Mouse (Mus musculus): ENCODE data around the gene 2510039O18Rik. TPM values are rescaled to one million over a fixed set of nuclear protein-coding genes. Genes with fewer than 3 reads are reported as not detected.

The 2510039O18Rik gene
- total RNA-seq, 2 experiments from 2014 or later: 39.4 to 42.1 TPM

- ATAC-seq (ENCODE audit: poor library complexity, severe bottlenecking): peak; percentile 71
Measured at GRCm38 (mm10) chr4:147936331-147936954, 4.3 kb upstream of the 2510039O18Rik start, which contains the start of gene Plod1. TSS of gene Plod1 (minus strand) at chr4:147936767.

DNA sequence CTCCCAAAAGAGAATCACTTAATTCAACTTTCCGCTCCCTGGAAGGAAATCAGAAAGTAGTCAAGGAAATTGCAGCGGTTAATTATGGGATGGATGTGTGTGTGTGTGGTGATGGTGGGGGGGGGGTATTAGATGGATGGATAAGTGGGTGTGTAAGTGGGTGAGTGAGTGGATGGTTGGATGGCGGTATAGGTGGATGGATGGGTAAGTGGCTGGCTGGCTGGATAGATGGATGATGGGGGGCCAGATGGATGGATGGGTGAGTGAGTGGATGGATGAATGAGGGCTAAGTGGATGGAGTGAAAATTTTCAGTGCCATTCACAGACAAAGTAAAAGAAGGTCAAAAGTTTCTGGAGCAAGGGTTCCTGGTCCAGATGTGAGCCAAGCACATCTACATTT, 3.7 kb upstream of the 2510039O18Rik start:
- ATAC-seq (ENCODE audit: poor library complexity, severe bottlenecking): no peak

DNA sequence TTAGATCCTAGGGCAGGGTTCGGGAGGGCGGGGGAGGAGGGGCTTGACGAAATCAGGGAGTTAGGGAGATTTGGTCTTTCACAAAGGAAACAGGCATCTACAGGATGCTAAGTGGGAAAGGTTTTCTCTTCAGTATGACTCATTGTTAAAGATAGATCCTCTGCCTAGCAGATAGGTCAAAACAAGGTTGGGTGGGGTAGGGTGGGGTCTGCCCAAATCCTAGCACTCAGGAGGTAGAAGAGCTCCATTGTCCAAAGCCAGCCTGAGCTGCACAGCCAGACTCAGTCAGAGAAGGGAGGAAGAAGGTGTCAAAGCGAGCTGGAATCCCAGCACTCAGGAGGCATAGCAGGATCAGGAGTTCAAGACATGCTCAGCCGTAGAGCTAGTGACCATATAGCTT, 3.2 kb upstream of the 2510039O18Rik start:
- no peak for ATAC-seq (ENCODE audit: poor library complexity, severe bottlenecking)

DNA sequence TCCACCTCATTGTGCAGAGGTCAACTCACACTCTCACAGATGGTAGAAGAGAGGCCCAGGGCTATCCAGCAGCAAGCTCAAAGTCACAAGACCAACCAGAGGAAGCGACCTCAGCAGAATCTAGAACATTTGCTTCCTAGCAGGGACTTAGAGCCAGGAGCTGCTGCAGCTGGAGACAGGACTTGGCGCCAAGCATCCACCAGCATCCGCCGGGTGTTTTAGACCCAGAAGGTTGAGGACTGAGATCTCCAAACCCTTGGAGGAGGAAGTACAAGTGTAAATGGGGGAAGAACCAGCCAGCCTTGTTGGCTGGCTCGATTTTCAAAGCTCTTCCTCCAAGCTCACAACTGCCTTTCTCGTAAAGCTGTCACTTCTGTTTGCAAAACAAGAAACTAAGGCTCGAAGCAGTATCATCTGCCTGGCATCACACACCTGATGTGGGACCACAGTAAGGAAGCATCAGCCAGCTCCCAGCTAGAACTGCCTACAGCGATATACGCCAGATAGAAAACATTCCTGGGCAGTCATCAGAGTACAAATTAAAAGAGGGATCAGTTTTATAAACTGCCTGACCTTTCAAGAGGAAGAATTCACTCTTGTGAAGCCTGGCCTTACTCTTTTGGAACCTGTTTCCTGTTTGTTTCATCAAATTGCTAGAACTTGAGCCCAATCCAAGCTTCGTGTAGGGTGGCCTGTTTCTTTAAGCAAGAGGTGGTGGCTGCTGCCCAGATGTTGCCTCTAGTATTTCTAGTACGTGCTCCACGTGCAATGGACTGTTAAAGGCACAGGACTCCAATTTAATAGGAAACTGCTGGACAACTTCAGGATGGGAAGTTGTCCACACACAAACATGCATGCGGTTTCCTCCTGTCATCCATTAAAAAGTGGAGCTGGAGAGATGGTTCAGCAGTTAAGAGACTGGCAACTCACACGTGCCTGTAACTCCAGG, 2.3 kb upstream of the 2510039O18Rik start:
- ATAC-seq (ENCODE audit: poor library complexity, severe bottlenecking): no peak

GRCm38 (mm10) chr4:147940111-147940510, 584 bp upstream of the 2510039O18Rik start:
- ATAC-seq (ENCODE audit: poor library complexity, severe bottlenecking): no peak

- ATAC-seq (ENCODE audit: poor library complexity, severe bottlenecking): peak; percentile 9
Measured at GRCm38 (mm10) chr4:147941045-147942020, 638 bp downstream of the 2510039O18Rik start.

GRCm38 (mm10) chr4:147943005-147943404, 2.3 kb downstream of the 2510039O18Rik start:
- no peak for ATAC-seq (ENCODE audit: poor library complexity, severe bottlenecking)

DNA sequence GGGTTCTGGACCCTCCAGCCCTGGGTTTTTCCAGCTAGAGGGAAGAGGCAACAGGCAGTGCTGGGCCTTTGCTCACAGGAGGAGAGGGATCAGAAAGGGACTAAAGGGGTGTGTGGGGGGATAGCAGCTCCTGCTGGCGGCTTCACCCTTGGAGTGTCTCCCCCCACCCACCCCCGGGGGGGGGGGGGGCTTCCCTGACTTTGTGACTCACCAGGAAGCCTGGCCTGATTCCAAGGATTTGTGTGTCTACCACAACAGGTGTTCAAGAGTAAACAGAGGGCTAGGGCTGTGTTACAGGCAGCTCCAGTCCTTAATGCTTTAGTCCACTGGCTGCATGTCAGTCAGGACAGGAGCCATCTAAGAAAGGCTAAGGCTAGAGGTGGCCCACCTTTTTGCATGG, 6.8 kb downstream of the 2510039O18Rik start:
- ATAC-seq (ENCODE audit: poor library complexity, severe bottlenecking): no peak

DNA sequence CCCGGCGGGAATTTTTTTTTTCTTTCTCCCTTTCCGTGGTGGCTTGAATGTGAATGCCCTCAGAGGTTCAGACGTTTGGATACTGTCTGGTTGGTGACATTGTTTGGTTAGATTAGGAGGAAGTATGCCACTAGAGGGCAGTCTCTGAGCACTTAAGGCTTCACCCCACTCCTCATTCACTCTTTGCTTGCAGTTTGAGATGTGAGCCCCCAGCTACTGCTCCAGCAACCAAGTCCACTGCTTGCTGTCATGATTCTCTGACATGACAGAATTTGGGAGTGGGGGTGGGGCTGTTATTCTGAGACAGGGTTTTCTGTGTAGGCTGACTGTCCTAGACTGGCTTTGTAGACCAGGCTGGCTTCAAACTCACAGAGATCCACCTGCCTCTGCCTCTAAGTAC, 12.9 kb downstream of the 2510039O18Rik start:
- peak; percentile 86 for ATAC-seq (ENCODE audit: poor library complexity, severe bottlenecking)

DNA sequence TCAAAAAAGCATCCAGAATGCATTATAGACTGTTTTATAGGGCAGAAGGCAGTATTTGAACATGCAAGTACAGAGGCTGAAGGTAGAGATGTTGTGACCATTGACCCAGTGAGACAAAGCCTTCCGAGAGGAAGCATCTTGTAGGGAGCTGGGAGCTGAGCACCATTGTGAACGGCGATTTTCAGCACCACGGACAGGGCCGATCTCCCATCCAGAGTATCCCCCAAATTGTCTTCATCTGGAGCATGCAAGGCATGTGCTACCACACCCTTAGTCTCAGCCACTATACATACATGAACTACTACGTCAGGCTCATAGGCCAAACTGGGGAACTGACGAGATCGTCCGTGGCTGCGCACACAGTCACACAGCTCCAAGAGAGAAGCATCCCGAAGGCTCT, 16.4 kb downstream of the 2510039O18Rik start:
- no peak for ATAC-seq (ENCODE audit: poor library complexity, severe bottlenecking)

DNA sequence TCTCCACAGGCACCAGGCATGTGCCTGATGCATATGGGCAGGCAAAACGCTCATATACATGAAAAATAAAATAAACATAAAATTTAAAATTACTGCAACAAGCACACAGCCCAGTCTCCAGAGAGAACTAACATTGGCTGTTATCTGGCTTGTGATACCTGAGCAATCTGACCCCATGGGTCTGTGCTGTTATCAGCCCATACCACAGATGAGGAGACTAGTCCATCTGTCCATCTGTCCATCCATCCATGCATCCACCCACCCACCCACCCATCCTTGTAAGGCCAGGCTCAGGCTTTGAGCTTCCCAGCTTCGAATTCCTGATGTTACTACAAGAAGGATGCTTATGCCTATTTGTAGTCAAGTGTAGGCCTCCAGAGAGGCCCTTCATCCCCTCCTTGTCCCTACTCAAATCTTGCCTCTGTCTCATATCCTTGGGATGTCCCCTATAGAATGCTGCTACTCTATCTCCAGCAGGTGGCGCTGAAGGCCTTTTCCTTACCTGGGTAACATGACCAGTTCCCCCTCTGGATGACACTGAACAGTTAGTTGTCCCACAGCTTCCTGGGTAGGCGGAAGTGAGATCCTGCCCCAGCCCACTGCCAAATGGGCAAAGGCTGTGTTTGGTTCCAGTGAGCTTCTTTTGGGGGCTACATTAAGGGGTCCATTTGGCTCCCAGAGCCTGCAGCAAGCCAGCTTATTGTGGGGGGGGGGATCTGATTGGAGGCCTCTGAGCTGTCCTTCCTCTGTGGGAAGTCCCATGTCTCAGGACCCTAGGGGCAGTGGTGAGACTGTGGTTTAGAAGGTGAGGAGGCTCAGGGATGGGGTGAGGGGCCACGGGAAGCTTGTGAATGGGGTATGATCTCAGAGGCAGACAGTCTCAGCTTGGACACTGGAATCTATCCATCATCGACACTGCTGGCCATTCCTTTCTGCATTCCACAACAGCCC, 19.5 kb downstream of the 2510039O18Rik start:
- peak; percentile 96 for ATAC-seq (ENCODE audit: poor library complexity, severe bottlenecking)

- ATAC-seq (ENCODE audit: poor library complexity, severe bottlenecking): no peak
Measured at GRCm38 (mm10) chr4:147962781-147963180, 22.1 kb downstream of the 2510039O18Rik start.

GRCm38 (mm10) chr4:147963623-147964022, 22.9 kb downstream of the 2510039O18Rik start:
- ATAC-seq (ENCODE audit: poor library complexity, severe bottlenecking): no peak

DNA sequence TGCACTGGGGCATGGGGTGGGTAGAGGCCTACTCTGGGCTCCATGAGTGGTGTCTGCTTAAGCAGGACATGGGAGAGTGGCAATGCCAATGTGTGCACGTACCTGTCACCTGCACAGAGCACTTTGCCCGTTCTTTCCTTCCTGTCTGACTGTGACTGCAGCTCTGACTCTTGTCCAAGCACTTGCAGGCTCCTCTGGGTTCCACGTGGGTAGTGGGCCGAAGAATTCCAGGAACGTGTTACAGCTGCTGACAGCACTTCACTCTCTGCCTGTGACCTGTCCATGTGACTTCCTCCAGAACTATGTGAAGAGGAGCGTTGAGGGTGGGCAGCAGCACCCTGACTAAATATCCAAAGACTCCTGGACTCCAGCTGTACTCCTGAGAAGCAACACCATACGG, 25.0 kb downstream of the 2510039O18Rik start:
- no peak for ATAC-seq (ENCODE audit: poor library complexity, severe bottlenecking)

DNA sequence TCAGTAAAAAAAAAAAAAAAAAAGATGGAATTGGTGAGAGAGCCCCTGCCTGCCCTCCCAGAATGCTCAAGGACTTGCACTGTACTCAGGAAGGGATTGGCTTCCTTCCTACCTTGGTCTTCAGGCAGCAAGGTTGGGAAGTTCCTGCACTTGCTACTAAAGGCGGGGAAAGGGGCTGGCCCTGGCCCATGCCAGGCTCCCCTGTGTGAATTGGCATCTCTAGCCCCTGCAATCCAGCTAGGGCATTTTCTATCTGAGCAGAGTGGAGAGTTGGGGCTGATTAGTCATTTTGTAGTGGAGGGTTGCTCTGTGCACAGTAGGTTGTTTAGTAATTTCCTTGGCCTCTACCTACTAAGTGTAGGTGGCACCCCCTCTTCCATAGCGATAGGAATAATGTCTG, 28.1 kb downstream of the 2510039O18Rik start:
- no peak for ATAC-seq (ENCODE audit: poor library complexity, severe bottlenecking)

DNA sequence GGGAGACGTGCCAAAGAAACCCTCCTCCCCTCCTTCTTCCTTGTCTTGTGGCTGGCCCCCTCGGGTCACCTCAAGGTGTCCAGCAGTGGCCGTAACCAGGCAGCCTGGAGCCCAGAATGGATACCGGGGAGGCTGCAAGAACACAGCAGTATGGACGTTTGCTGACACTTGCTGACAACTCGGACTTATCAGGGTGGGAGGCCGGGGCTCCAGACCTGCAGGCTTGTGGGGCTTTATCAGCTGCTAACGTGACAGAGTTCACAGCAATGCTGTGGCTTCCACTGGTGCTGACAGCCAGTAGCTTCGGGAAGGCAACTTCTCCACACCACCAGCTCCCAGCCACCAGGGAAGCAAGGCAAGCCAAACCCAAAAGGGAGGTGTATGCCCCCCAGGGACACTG, 28.6 kb downstream of the 2510039O18Rik start:
- ATAC-seq (ENCODE audit: poor library complexity, severe bottlenecking): no peak

DNA sequence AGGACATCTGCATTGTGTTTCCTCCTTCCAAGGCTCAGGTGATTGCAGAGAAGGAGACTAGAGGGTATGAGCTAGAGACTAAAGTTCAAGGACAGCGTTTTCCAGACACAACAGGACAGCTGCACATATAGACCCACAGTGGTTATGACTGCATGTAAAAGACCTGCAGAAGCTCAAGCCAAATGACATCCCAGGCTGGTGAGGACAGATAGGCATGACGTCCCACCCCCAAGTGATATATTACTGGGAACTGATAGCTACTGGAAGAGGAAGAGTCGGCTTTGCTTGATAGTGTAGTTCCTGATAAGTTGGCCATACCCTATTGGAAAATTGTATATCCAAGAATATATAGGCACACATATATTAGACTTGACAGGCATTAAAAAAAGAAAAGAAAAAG, 35.5 kb downstream of the 2510039O18Rik start:
- ATAC-seq (ENCODE audit: poor library complexity, severe bottlenecking): no peak

GRCm38 (mm10) chr4:147977726-147978125, 37.0 kb downstream of the 2510039O18Rik start:
- ATAC-seq (ENCODE audit: poor library complexity, severe bottlenecking): no peak

GRCm38 (mm10) chr4:147978391-147978790, 37.7 kb downstream of the 2510039O18Rik start:
- ATAC-seq (ENCODE audit: poor library complexity, severe bottlenecking): no peak

GRCm38 (mm10) chr4:147979441-147979860, 38.8 kb downstream of the 2510039O18Rik start:
- ATAC-seq (ENCODE audit: poor library complexity, severe bottlenecking): no peak
